Mouse (Mus musculus): Measurements from ENCODE around the gene Dscaml1. TPM values are rescaled to one million over a fixed set of nuclear protein-coding genes. Genes with fewer than 3 reads are reported as not detected.

Gene Dscaml1
- total RNA-seq, 1 experiment = 1.3 TPM

DNA sequence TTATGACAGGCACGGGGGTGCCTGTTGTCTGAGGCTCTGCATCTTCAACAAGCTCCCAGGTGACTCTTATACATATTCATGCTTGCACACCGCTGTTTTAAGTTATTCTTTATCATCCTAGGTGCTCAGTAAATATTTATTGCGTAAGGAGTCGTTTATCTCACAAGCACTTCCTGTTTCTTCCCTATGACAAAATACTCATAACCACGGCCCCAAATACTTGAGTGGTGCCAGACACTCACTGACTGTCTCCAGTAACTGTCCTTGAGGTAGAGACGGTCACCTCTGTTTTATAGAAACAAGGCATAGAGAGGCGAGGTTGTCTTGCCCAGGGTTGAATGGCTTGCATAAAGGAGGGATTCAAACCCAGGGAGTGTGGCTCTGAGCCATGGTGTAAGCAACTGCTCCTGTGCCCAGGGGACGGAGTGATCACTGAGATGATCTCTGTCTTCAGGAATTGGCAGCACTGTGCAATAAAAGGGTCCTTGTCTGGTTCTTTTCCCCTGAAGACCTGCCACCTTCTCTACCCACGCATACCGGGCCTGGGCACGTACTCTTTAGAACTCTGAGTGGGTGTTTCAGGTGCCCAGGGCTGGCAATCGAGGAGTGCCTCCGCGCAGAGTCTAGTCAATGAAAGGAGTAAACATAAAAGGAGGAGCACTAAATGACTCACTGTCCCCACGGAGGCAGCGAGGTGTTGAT is 13.8 kb downstream of the Dscaml1 start:
- DNase-seq (ENCODE audit: low read depth, low spot score) = no peak
- H3K9me3 ChIP-seq (ENCODE audit: control insufficient read depth, insufficient read depth, low read depth, low read length) = no peaks in the 10 kb centered on the region
- in situ Hi-C loops (cut with MboI; ENCODE audit: low sequenced_read_pairs in 2 of 2, unreplicated experiment in 2 of 2) = no loop called here
- no peak overlapping the region for H3K9ac ChIP-seq (ENCODE audit: insufficient read depth, low read depth, low read length, poor library complexity, severe bottlenecking)
- TF ChIP-seq ZC3H11A (IDR thresholded peaks at IDR 0.05; ENCODE audit: borderline replicate concordance, low read depth, low read length) (no peak), HCFC1 (IDR thresholded peaks at IDR 0.05; ENCODE audit: borderline replicate concordance, insufficient read depth, low read length) (no peak), MAFK (IDR thresholded peaks at IDR 0.05; ENCODE audit: insufficient read depth, low read depth, low read length) (no peak), CHD2 (IDR thresholded peaks at IDR 0.05; ENCODE audit: low read depth, low read length) (no peak), ZNF384 (IDR thresholded peaks at IDR 0.05; ENCODE audit: low read depth, low read length) (no peak)
- H3K4me1 ChIP-seq (ENCODE audit: control insufficient read depth in 2 of 2, insufficient read depth in 2 of 2, low read length in 2 of 2, poor library complexity in 1 of 2) = no peaks in the 10 kb centered on the region; a peak in 1 of 4 replicates
- H3K27ac ChIP-seq (ENCODE audit: insufficient read depth, low read depth, low read length, poor library complexity, severe bottlenecking) = no peak overlapping the region
- no peak overlapping the region for H3K4me3 ChIP-seq (ENCODE audit: insufficient read depth in 1 of 2, low read depth in 1 of 2, low read length in 2 of 2, poor library complexity in 1 of 2, severe bottlenecking in 1 of 2)
- H3K36me3 ChIP-seq (ENCODE audit: control insufficient read depth, insufficient read depth, low read length, poor library complexity, severe bottlenecking) = no peaks in the 10 kb centered on the region

GRCm38 (mm10) chr9:45444251-45444798 is 17.9 kb downstream of the Dscaml1 start:
- in situ Hi-C loops (cut with MboI; ENCODE audit: low sequenced_read_pairs in 2 of 2, unreplicated experiment in 2 of 2) = no loop called here
- Histone ChIP-seq H3K27ac (ENCODE audit: insufficient read depth, low read depth, low read length, poor library complexity, severe bottlenecking) (no peak overlapping the region), H3K4me1 (ENCODE audit: control insufficient read depth in 2 of 2, insufficient read depth in 2 of 2, low read length in 2 of 2, poor library complexity in 1 of 2) (peaks cover 0 to 2% of the 10 kb centered on the region in 2 experiments; a peak in 2 of 4 replicates), H3K36me3 (ENCODE audit: control insufficient read depth, insufficient read depth, low read length, poor library complexity, severe bottlenecking) (no peaks in the 10 kb centered on the region), H3K9ac (ENCODE audit: insufficient read depth, low read depth, low read length, poor library complexity, severe bottlenecking) (no peak overlapping the region), H3K9me3 (ENCODE audit: control insufficient read depth, insufficient read depth, low read depth, low read length) (no peaks in the 10 kb centered on the region), H3K4me3 (ENCODE audit: insufficient read depth in 1 of 2, low read depth in 1 of 2, low read length in 2 of 2, poor library complexity in 1 of 2, severe bottlenecking in 1 of 2) (no peak overlapping the region)
- DNase-seq (ENCODE audit: low read depth, low spot score) = no peak
- TF ChIP-seq HCFC1 (IDR thresholded peaks at IDR 0.05; ENCODE audit: borderline replicate concordance, insufficient read depth, low read length) = no peak
- TF ChIP-seq MAFK (IDR thresholded peaks at IDR 0.05; ENCODE audit: insufficient read depth, low read depth, low read length) = no peak
- TF ChIP-seq CHD2 (IDR thresholded peaks at IDR 0.05; ENCODE audit: low read depth, low read length) = no peak
- no peak for TF ChIP-seq ZNF384 (IDR thresholded peaks at IDR 0.05; ENCODE audit: low read depth, low read length)

DNA sequence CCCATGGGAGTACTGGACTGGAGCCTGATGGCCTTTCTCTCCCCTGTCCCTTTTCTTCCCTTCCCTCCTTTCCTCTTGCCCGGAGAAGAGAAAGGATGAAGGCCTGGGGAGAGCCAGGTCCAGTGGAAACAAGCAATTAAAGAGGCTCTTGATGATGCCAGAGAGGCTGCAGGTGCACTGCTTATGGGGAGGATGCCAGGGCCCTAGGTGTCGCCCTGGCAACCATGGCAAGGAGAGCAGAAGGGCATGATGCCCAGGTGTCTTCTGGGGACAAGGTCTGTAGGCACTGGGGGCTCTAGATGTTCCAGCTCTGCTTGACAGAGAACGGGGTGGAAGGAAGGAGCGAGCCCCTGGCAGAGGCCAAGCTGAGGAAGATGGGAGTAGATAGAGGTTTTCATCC is 23.2 kb downstream of the Dscaml1 start:
- Histone ChIP-seq H3K36me3 (ENCODE audit: control insufficient read depth, insufficient read depth, low read length, poor library complexity, severe bottlenecking) (no peaks in the 10 kb centered on the region), H3K9me3 (ENCODE audit: control insufficient read depth, insufficient read depth, low read depth, low read length) (no peaks in the 10 kb centered on the region), H3K4me1 (ENCODE audit: control insufficient read depth in 2 of 2, insufficient read depth in 2 of 2, low read length in 2 of 2, poor library complexity in 1 of 2) (peaks cover 0 to 2% of the 10 kb centered on the region in 2 experiments; a peak in 1 of 4 replicates), H3K27ac (ENCODE audit: insufficient read depth, low read depth, low read length, poor library complexity, severe bottlenecking) (no peak overlapping the region), H3K4me3 (ENCODE audit: insufficient read depth in 1 of 2, low read depth in 1 of 2, low read length in 2 of 2, poor library complexity in 1 of 2, severe bottlenecking in 1 of 2) (no peak overlapping the region), H3K9ac (ENCODE audit: insufficient read depth, low read depth, low read length, poor library complexity, severe bottlenecking) (no peak overlapping the region)
- no peak for TF ChIP-seq MAFK (IDR thresholded peaks at IDR 0.05; ENCODE audit: insufficient read depth, low read depth, low read length)
- TF ChIP-seq ZNF384 (IDR thresholded peaks at IDR 0.05; ENCODE audit: low read depth, low read length) = no peak
- no peak for TF ChIP-seq HCFC1 (IDR thresholded peaks at IDR 0.05; ENCODE audit: borderline replicate concordance, insufficient read depth, low read length)
- TF ChIP-seq CHD2 (IDR thresholded peaks at IDR 0.05; ENCODE audit: low read depth, low read length) = no peak
- TF ChIP-seq ZC3H11A (IDR thresholded peaks at IDR 0.05; ENCODE audit: borderline replicate concordance, low read depth, low read length) = no peak
- in situ Hi-C loops (cut with MboI; ENCODE audit: low sequenced_read_pairs in 2 of 2, unreplicated experiment in 2 of 2) = no loop called here
- DNase-seq (ENCODE audit: low read depth, low spot score) = no peak

GRCm38 (mm10) chr9:45451346-45451745 is 24.9 kb downstream of the Dscaml1 start:
- Histone ChIP-seq H3K9me3 (ENCODE audit: control insufficient read depth, insufficient read depth, low read depth, low read length) (no peaks in the 10 kb centered on the region), H3K4me1 (ENCODE audit: control insufficient read depth in 2 of 2, insufficient read depth in 2 of 2, low read length in 2 of 2, poor library complexity in 1 of 2) (peaks cover 0 to 2% of the 10 kb centered on the region in 2 experiments; a peak in 1 of 4 replicates), H3K36me3 (ENCODE audit: control insufficient read depth, insufficient read depth, low read length, poor library complexity, severe bottlenecking) (no peaks in the 10 kb centered on the region), H3K4me3 (ENCODE audit: insufficient read depth in 1 of 2, low read depth in 1 of 2, low read length in 2 of 2, poor library complexity in 1 of 2, severe bottlenecking in 1 of 2) (no peak overlapping the region), H3K27ac (ENCODE audit: insufficient read depth, low read depth, low read length, poor library complexity, severe bottlenecking) (no peak overlapping the region), H3K9ac (ENCODE audit: insufficient read depth, low read depth, low read length, poor library complexity, severe bottlenecking) (no peak overlapping the region)
- no peak for TF ChIP-seq ZNF384 (IDR thresholded peaks at IDR 0.05; ENCODE audit: low read depth, low read length)
- no peak for TF ChIP-seq MAFK (IDR thresholded peaks at IDR 0.05; ENCODE audit: insufficient read depth, low read depth, low read length)
- no peak for TF ChIP-seq CHD2 (IDR thresholded peaks at IDR 0.05; ENCODE audit: low read depth, low read length)
- TF ChIP-seq HCFC1 (IDR thresholded peaks at IDR 0.05; ENCODE audit: borderline replicate concordance, insufficient read depth, low read length) = no peak
- no peak for TF ChIP-seq ZC3H11A (IDR thresholded peaks at IDR 0.05; ENCODE audit: borderline replicate concordance, low read depth, low read length)
- in situ Hi-C loops (cut with MboI; ENCODE audit: low sequenced_read_pairs in 2 of 2, unreplicated experiment in 2 of 2) = no loop called here
- DNase-seq (ENCODE audit: low read depth, low spot score) = no peak

All from ES-E14 (cell line).